Mouse (Mus musculus) olfactory bulb, adult 2 months (tissue): ENCODE measurements around the gene Hsd3b7.

Experiments used
- CTCF ChIP-seq: fragments of 200-500 bp; IDR thresholded peaks from 2 replicates; pipeline ENCODE4 v1.5.1; 2012; ENCODE audit warnings: low read depth, mild to moderate bottlenecking, low read length, moderate library complexity; ENCODE audit not compliant: insufficient read depth
- POLR2A ChIP-seq: fragments of 200-500 bp; IDR thresholded peaks from 2 replicates; pipeline ENCODE4 v1.6.1; 2012; ENCODE audit warnings: mild to moderate bottlenecking, low read depth, low read length, moderate library complexity; ENCODE audit not compliant: insufficient read depth

- TF ChIP-seq CTCF, result no peak
- no peak for TF ChIP-seq POLR2A
Observed at GRCm38 (mm10) chr7:127810650-127811049, 10.2 kb downstream of the Hsd3b7 start.
